Mouse (Mus musculus) embryonic fibroblast, embryonic 13.5 days (primary cell): ENCODE data around the gene Micu2.

ENCODE experiments used
- CTCF ChIP-seq: IDR thresholded peaks from 2 replicates; pipeline ENCODE4 v1.5.1; 2011; ENCODE audit warnings: mild to moderate bottlenecking, control low read depth, low read length, moderate library complexity, borderline replicate concordance; ENCODE audit not compliant: insufficient read depth
- POLR2A ChIP-seq: IDR thresholded peaks from 2 replicates; pipeline ENCODE4 v1.6.1; 2011; ENCODE audit warnings: low read depth, mild to moderate bottlenecking, control low read depth, low read length, moderate library complexity

DNA sequence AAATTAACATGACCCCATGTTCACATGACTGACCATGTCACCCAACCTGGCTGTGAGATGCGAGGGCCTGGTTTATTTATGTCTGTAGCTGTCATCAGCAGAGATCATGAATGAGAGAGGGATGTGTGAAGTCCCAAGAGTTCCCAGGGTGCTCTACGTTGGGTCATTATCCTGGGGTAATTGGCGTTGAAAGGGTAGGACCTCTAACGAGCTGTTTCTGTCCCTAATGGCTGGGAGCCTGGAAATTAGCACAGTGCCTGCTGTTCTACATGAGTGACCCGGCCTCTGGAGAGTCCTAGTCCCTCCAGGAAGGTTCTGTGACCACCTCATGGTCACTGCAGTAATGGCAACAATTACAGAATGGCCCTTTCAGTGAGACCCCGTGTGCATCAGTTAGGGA is 37.1 kb upstream of the Micu2 start:
- no peak for TF ChIP-seq POLR2A
- no peak for TF ChIP-seq CTCF
